Mouse (Mus musculus) CH12.LX (cell line): ENCODE measurements around the gene Cxcl10. TPM values are rescaled to one million over a fixed set of nuclear protein-coding genes. Genes with fewer than 3 reads are reported as not detected.

Experiments used
- DNase-seq: peaks from one replicate; pipeline ENCODE4 v3.0.0-alpha.2; 2013; ENCODE audit errors: extremely low read depth
- H3K27ac ChIP-seq: 2 replicates; pipeline ENCODE4 v1.5.1; 2012; ENCODE audit warnings: low read depth, mild to moderate bottlenecking, control low read depth, moderate library complexity; ENCODE audit not compliant: insufficient read depth
- H3K27me3 ChIP-seq: replicated peaks from 2 replicates; pipeline ENCODE3; 2012; ENCODE audit warnings: inconsistent platforms
- H3K36me3 ChIP-seq, 2 experiments: replicated peaks in 1 of 2; 2 replicates each; pipeline versions ENCODE3 to v1.6.1; 2012; ENCODE audit warnings: inconsistent platforms in 1 of 2, low read length in 1 of 2, mild to moderate bottlenecking in 1 of 2, mixed read lengths in 1 of 2, moderate library complexity in 1 of 2; ENCODE audit not compliant: control insufficient read depth in 1 of 2, insufficient read depth in 1 of 2
- H3K4me1 ChIP-seq, 2 experiments: 2 replicates each; pipeline ENCODE4 v1.6.1; 2012; ENCODE audit warnings: inconsistent platforms in 1 of 2, moderate library complexity in 1 of 2; ENCODE audit not compliant: insufficient read depth in 2 of 2, control insufficient read depth in 1 of 2
- H3K4me2 ChIP-seq: 2 replicates; pipeline ENCODE4 v1.6.1; 2012; ENCODE audit warnings: low read depth, mild to moderate bottlenecking, control low read depth; ENCODE audit not compliant: poor library complexity, insufficient read depth, severe bottlenecking
- H3K4me3 ChIP-seq, 3 experiments: fragments of 150-350 bp in 1 of 3; sonication (generic) in 1 of 3; replicated peaks in 1 of 3; 2 replicates each; pipeline versions ENCODE3 to v1.5.1; 2011 to 2012; ENCODE audit warnings: low read depth in 2 of 3, low read length in 2 of 3, mild to moderate bottlenecking in 2 of 3, moderate library complexity in 2 of 3, control low read depth in 1 of 3, improper control_type of control experiment in 1 of 3, inconsistent platforms in 1 of 3, mixed read lengths in 1 of 3; ENCODE audit not compliant: poor library complexity in 1 of 3
- H3K79me2 ChIP-seq: replicated peaks from 2 replicates; pipeline ENCODE4 v1.6.1; 2012; ENCODE audit warnings: mild to moderate bottlenecking, moderate library complexity; ENCODE audit not compliant: control insufficient read depth, poor library complexity, insufficient read depth, severe bottlenecking; ENCODE audit errors: extremely low read depth
- H3K9ac ChIP-seq: 2 replicates; pipeline ENCODE4 v1.6.1; 2012; ENCODE audit warnings: low read depth, mild to moderate bottlenecking, control low read depth, moderate library complexity; ENCODE audit not compliant: insufficient read depth
- H3K9me3 ChIP-seq: replicated peaks from 2 replicates; pipeline ENCODE3; 2012; ENCODE audit warnings: low read length, inconsistent platforms, mixed read lengths
- E2F4 ChIP-seq: IDR thresholded peaks from 2 replicates; pipeline ENCODE4 v1.6.1; 2011; ENCODE audit warnings: low read depth, low read length, improper control_type of control experiment; ENCODE audit not compliant: insufficient replicate concordance
- ELF1 ChIP-seq: IDR thresholded peaks from 2 replicates; pipeline ENCODE4 v1.6.1; 2014; ENCODE audit warnings: low read depth, mild to moderate bottlenecking, inconsistent platforms, low read length, improper control_type of control experiment
- EP300 ChIP-seq: IDR thresholded peaks from 2 replicates; pipeline ENCODE4 v1.6.1; 2011; ENCODE audit warnings: low read length, improper control_type of control experiment
- MXI1 ChIP-seq: IDR thresholded peaks from 2 replicates; pipeline ENCODE4 v1.6.1; 2011; ENCODE audit warnings: mild to moderate bottlenecking, low read depth, low read length, improper control_type of control experiment
- NRF1 ChIP-seq: IDR thresholded peaks from 2 replicates; pipeline ENCODE4 v1.6.1; 2014; ENCODE audit warnings: low read depth, mild to moderate bottlenecking, inconsistent platforms, low read length, improper control_type of control experiment, moderate library complexity
- RAD21 ChIP-seq: IDR thresholded peaks from 2 replicates; pipeline ENCODE4 v1.6.1; 2011; ENCODE audit warnings: low read depth, mild to moderate bottlenecking, low read length, improper control_type of control experiment, moderate library complexity
- TCF12 ChIP-seq: IDR thresholded peaks from 2 replicates; pipeline ENCODE4 v1.6.1; 2014; ENCODE audit warnings: low read depth, mild to moderate bottlenecking, inconsistent platforms, low read length, improper control_type of control experiment
- USF1 ChIP-seq: IDR thresholded peaks from 2 replicates; pipeline ENCODE4 v1.6.1; 2014; ENCODE audit warnings: low read depth, mild to moderate bottlenecking, inconsistent platforms, low read length, improper control_type of control experiment
- dilution Hi-C: fragments of 300-500 bp; cut with MboI; formaldehyde crosslinking; loops from 2 replicates; pipeline ENCODE4 v1.14.3; 2020; ENCODE audit warnings: low sequenced_read_pairs; ENCODE audit not compliant: extremely low pct_unique_long_range_greater_than_20kb, extremely low pct_ligation_motif_present
- in situ Hi-C: fragments of 300-500 bp; cut with MboI; formaldehyde crosslinking; loops from 3 replicates; pipeline ENCODE4 v1.14.3; 2019; ENCODE audit warnings: low sequenced_read_pairs, low pct_ligation_motif_present, low pct_unique_long_range_greater_than_20kb, mixed read lengths
- polyA plus RNA-seq: library from polyadenylated mRNA; unstranded; fragments of >175 nt; gene quantifications from 2 replicates; pipeline ENCODE4 v1.2.1, GENCODE M21; 2012; ENCODE audit warnings: low read depth; ENCODE audit not compliant: insufficient read length
- total RNA-seq, 2 experiments: library from RNA; depleted of rRNA; stranded (reverse); fragments of 300-350 nt in 1 of 2; fragments of >200 nt in 1 of 2; gene quantifications; 2 replicates each; pipeline ENCODE4 v1.2.3; 2012 to 2014

Gene Cxcl10
- total and polyA plus RNA-seq, 3 experiments: 0.30 to 4.9 (median 2.6) TPM

GRCm38 (mm10) chr5:92370891-92371290 lies 22.2 kb upstream of the Cxcl10 start:
- Histone ChIP-seq H3K4me3 (no peak overlapping the region), H3K36me3 (no peaks in the 10 kb centered on the region), H3K9ac (no peak overlapping the region), H3K4me1 (peaks cover 11 to 28% of the 10 kb centered on the region in 2 experiments; a peak in 3 of 4 replicates), H3K79me2 (no peaks in the 10 kb centered on the region), H3K9me3 (no peaks in the 10 kb centered on the region), H3K27me3 (no peaks in the 10 kb centered on the region), H3K4me2 (no peak overlapping the region), H3K27ac (no peak overlapping the region)
- in situ Hi-C loops (no loop called here), dilution Hi-C loops (no loop called here)
- TF ChIP-seq E2F4: no peak
- DNase-seq: no peak

- no peak for DNase-seq
- Histone ChIP-seq H3K79me2 (no peaks in the 10 kb centered on the region), H3K4me3 (no peak overlapping the region), H3K9ac (no peak overlapping the region), H3K4me2 (no peak overlapping the region), H3K36me3 (no peaks in the 10 kb centered on the region), H3K9me3 (no peaks in the 10 kb centered on the region), H3K4me1 (peaks cover 9 to 23% of the 10 kb centered on the region in 2 experiments; a peak in 3 of 4 replicates), H3K27me3 (no peaks in the 10 kb centered on the region), H3K27ac (no peak overlapping the region)
- in situ Hi-C loops: no loop called here
- dilution Hi-C loops: no loop called here
- TF ChIP-seq TCF12: no peak
- TF ChIP-seq RAD21: no peak
- TF ChIP-seq ELF1: no peak
These were observed 21.7 kb upstream of the Cxcl10 start for GRCm38 (mm10) chr5:92370392-92370791.

- H3K79me2 ChIP-seq: no peaks in the 10 kb centered on the region
- H3K27me3 ChIP-seq: peaks cover 4% of the 10 kb centered on the region
- peaks cover 2 to 13% of the 10 kb centered on the region in 2 experiments; a peak in 3 of 4 replicates for H3K4me1 ChIP-seq
- no peak overlapping the region for H3K27ac ChIP-seq
- in situ Hi-C loops: no loop called here
- TF ChIP-seq NRF1: peak; percentile 78
- no peak for TF ChIP-seq MXI1
- peak; percentile 9; the same call in 1 of the 2 replicates for TF ChIP-seq EP300
- no peak for TF ChIP-seq USF1
- dilution Hi-C loops: no loop called here
- DNase-seq: no peak
- H3K4me2 ChIP-seq: no peak overlapping the region
- H3K9ac ChIP-seq: no peak overlapping the region
- no peaks in the 10 kb centered on the region for H3K9me3 ChIP-seq
- H3K36me3 ChIP-seq: no peaks in the 10 kb centered on the region
- H3K4me3 ChIP-seq: no peak overlapping the region
These were observed 20.7 kb upstream of the Cxcl10 start for GRCm38 (mm10) chr5:92369151-92369994.
